Mouse (Mus musculus) myocyte (in vitro differentiated cells): ENCODE measurements at regions not wholly inside any gene's neighbourhood (a gene's known extent, or its start where the extent isn't known, plus 50 kb on each side); places are given as distances from the start of the nearest gene placed in this dataset.

ENCODE experiments used
- H3K27me3 ChIP-seq: one replicate; pipeline ENCODE4 v1.6.1; 2011; ENCODE audit not compliant: control insufficient read depth, insufficient read depth, insufficient read length
- H3K36me3 ChIP-seq: one replicate; pipeline ENCODE4 v1.6.1; 2011; ENCODE audit not compliant: control insufficient read depth, insufficient read depth
- H3K4me2 ChIP-seq: one replicate; pipeline ENCODE4 v1.6.1; 2011; ENCODE audit warnings: low read depth, control low read depth
- H3K4me3 ChIP-seq: one replicate; pipeline ENCODE4 v1.5.1; 2011; ENCODE audit warnings: mild to moderate bottlenecking, control low read depth, moderate library complexity
- H3K79me2 ChIP-seq: one replicate; pipeline ENCODE4 v1.6.1; 2011; ENCODE audit not compliant: control insufficient read depth, insufficient read depth
- H3ac ChIP-seq: one replicate; pipeline ENCODE4 v1.6.1; 2011; ENCODE audit not compliant: control insufficient read depth, insufficient read length
- CEBPB ChIP-seq: IDR thresholded peaks from 2 replicates; pipeline ENCODE4 v1.6.1; 2011; ENCODE audit warnings: mild to moderate bottlenecking, moderate library complexity; ENCODE audit not compliant: poor library complexity, insufficient read depth, severe bottlenecking
- E2F4 ChIP-seq: IDR thresholded peaks from one replicate; pipeline ENCODE4 v1.6.1; 2011; ENCODE audit warnings: mild to moderate bottlenecking, control low read depth, moderate library complexity; ENCODE audit not compliant: insufficient read depth
- MAX ChIP-seq: IDR thresholded peaks from one replicate; pipeline ENCODE4 v1.6.1; 2011; ENCODE audit warnings: low read depth, mild to moderate bottlenecking, control low read depth
- MYOD1 ChIP-seq, 3 experiments: IDR thresholded peaks; one replicate each; pipeline ENCODE4 v1.6.1; 2011; ENCODE audit warnings: control low read depth in 2 of 3, low read depth in 2 of 3, mild to moderate bottlenecking in 2 of 3, moderate library complexity in 1 of 3; ENCODE audit not compliant: insufficient read length in 2 of 3, control insufficient read depth in 1 of 3
- MYOG ChIP-seq, 3 experiments: IDR thresholded peaks; one replicate each; pipeline ENCODE4 v1.6.1; 2011; ENCODE audit warnings: control low read depth in 2 of 3, low read depth in 2 of 3, mild to moderate bottlenecking in 2 of 3; ENCODE audit not compliant: insufficient read length in 2 of 3, control insufficient read depth in 1 of 3, insufficient read depth in 1 of 3
- POLR2A ChIP-seq: IDR thresholded peaks from one replicate; pipeline ENCODE4 v1.6.1; 2011; ENCODE audit warnings: low read depth, mild to moderate bottlenecking, control low read depth, moderate library complexity; ENCODE audit not compliant: insufficient read length
- POLR2AphosphoS2 ChIP-seq: IDR thresholded peaks from one replicate; pipeline ENCODE4 v1.6.1; 2011; ENCODE audit warnings: low read depth, control low read depth; ENCODE audit not compliant: insufficient read length
- REST ChIP-seq: IDR thresholded peaks from one replicate; pipeline ENCODE4 v1.6.1; 2011; ENCODE audit warnings: mild to moderate bottlenecking, control low read depth, moderate library complexity; ENCODE audit not compliant: insufficient read depth, insufficient read length
- SRF ChIP-seq: IDR thresholded peaks from one replicate; pipeline ENCODE4 v1.6.1; 2011; ENCODE audit warnings: low read depth; ENCODE audit not compliant: control insufficient read depth, insufficient read length
- TCF12 ChIP-seq: IDR thresholded peaks from one replicate; pipeline ENCODE4 v1.6.1; 2011; ENCODE audit warnings: mild to moderate bottlenecking, control low read depth; ENCODE audit not compliant: poor library complexity, insufficient read depth, severe bottlenecking
- TCF3 ChIP-seq: IDR thresholded peaks from one replicate; pipeline ENCODE4 v1.6.1; 2011; ENCODE audit warnings: low read depth, control low read depth; ENCODE audit not compliant: insufficient read length
- USF1 ChIP-seq: IDR thresholded peaks from one replicate; pipeline ENCODE4 v1.6.1; 2011; ENCODE audit warnings: low read depth, mild to moderate bottlenecking, control low read depth, moderate library complexity

- Histone ChIP-seq H3K4me2 (no peak overlapping the region), H3ac (no peak overlapping the region), H3K36me3 (no peaks in the 10 kb centered on the region), H3K27me3 (no peaks in the 10 kb centered on the region), H3K4me3 (no peak overlapping the region), H3K79me2 (no peaks in the 10 kb centered on the region)
- no peak for TF ChIP-seq TCF3
- no peak for TF ChIP-seq USF1
- no peak for TF ChIP-seq REST
- no peak for TF ChIP-seq POLR2A
- no peak for TF ChIP-seq MYOG (IDR thresholded peaks at IDR 0.05; ENCODE audit: control insufficient read depth in 1 of 3, insufficient read depth in 1 of 3, insufficient read length in 2 of 3, low read depth in 2 of 3)
These were observed 150.1 kb upstream of the Stmnd1 start for GRCm38 (mm10) chr13:46123446-46123845.

- Histone ChIP-seq H3K27me3 (no peaks in the 10 kb centered on the region), H3K4me3 (no peak overlapping the region), H3ac (no peak overlapping the region), H3K79me2 (no peaks in the 10 kb centered on the region), H3K36me3 (no peaks in the 10 kb centered on the region), H3K4me2 (no peak overlapping the region)
- no peak for TF ChIP-seq USF1
- no peak for TF ChIP-seq MAX
- TF ChIP-seq SRF, result no peak
- no peak for TF ChIP-seq E2F4
- no peak for TF ChIP-seq REST
- TF ChIP-seq POLR2A, result no peak
- no peak for TF ChIP-seq TCF12
- no peak for TF ChIP-seq TCF3
These were observed 151.8 kb upstream of the Atxn1 start for GRCm38 (mm10) chr13:46116576-46116975.

- Histone ChIP-seq H3K79me2 (no peaks in the 10 kb centered on the region), H3ac (no peak overlapping the region), H3K36me3 (no peaks in the 10 kb centered on the region), H3K4me2 (no peak overlapping the region), H3K4me3 (no peak overlapping the region), H3K27me3 (no peaks in the 10 kb centered on the region)
- TF ChIP-seq MYOD1 (IDR thresholded peaks at IDR 0.05; ENCODE audit: control insufficient read depth in 1 of 3, insufficient read length in 2 of 3, low read depth in 2 of 3), result no peak
- TF ChIP-seq POLR2AphosphoS2, result no peak
- no peak for TF ChIP-seq POLR2A
- TF ChIP-seq TCF12, result no peak
- no peak for TF ChIP-seq REST
- no peak for TF ChIP-seq MAX
- no peak for TF ChIP-seq CEBPB
These were observed 140.2 kb upstream of the Atxn1 start for GRCm38 (mm10) chr13:46104971-46105370.

- H3K4me3 ChIP-seq, result no peak overlapping the region
- TF ChIP-seq CEBPB (no peak), TCF3 (no peak), MYOG (IDR thresholded peaks at IDR 0.05; ENCODE audit: control insufficient read depth in 1 of 3, insufficient read depth in 1 of 3, insufficient read length in 2 of 3, low read depth in 2 of 3) (no peak), REST (no peak), TCF12 (no peak), E2F4 (no peak), MAX (no peak), USF1 (no peak), SRF (no peak), POLR2A (no peak), MYOD1 (IDR thresholded peaks at IDR 0.05; ENCODE audit: control insufficient read depth in 1 of 3, insufficient read length in 2 of 3, low read depth in 2 of 3) (no peak), POLR2AphosphoS2 (no peak)
- H3K27me3 ChIP-seq, result no peaks in the 10 kb centered on the region
- no peaks in the 10 kb centered on the region for H3K36me3 ChIP-seq
- H3ac ChIP-seq, result no peak overlapping the region
- no peak overlapping the region for H3K4me2 ChIP-seq
- no peaks in the 10 kb centered on the region for H3K79me2 ChIP-seq
These were observed 133.8 kb upstream of the Atxn1 start for GRCm38 (mm10) chr13:46098621-46099020.

- H3K27me3 ChIP-seq, result no peaks in the 10 kb centered on the region
- no peak overlapping the region for H3ac ChIP-seq
- no peak overlapping the region for H3K4me3 ChIP-seq
- H3K4me2 ChIP-seq, result no peak overlapping the region
- no peaks in the 10 kb centered on the region for H3K79me2 ChIP-seq
- TF ChIP-seq USF1 (no peak), TCF12 (no peak), MAX (no peak), REST (no peak), CEBPB (no peak), TCF3 (no peak), POLR2A (no peak), MYOG (IDR thresholded peaks at IDR 0.05; ENCODE audit: control insufficient read depth in 1 of 3, insufficient read depth in 1 of 3, insufficient read length in 2 of 3, low read depth in 2 of 3) (no peak), MYOD1 (IDR thresholded peaks at IDR 0.05; ENCODE audit: control insufficient read depth in 1 of 3, insufficient read length in 2 of 3, low read depth in 2 of 3) (no peak), SRF (no peak), POLR2AphosphoS2 (no peak), E2F4 (no peak)
- H3K36me3 ChIP-seq, result no peaks in the 10 kb centered on the region
These were observed 133.3 kb upstream of the Atxn1 start for GRCm38 (mm10) chr13:46098131-46098530.
